31 mouse cellular contexts compared by ENCODE assay signal in the genomic region with DNA sequence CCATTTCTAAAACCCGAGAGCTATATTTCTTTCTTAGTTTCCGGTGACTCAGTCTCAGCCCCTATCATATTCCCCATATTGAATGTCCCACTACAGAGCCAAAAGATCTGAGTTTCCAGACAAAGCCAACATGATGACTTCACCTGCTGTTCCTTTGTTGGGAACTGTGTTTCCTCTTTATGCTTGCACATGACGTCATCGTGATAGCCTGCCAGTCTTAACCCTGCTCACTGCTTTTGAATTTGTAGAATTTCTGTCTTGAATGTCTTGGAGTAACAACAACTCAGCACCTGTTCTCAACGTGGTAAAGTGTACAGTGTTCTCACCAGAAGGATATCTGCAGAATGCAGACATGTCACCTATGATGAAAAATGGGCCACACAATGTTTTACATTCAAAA. TPM values are rescaled to one million over a fixed set of nuclear protein-coding genes. Genes with fewer than 3 reads are reported as not detected.
DNase-seq lines count a peak whose midpoint lies in the region; ATAC-seq lines count a peak whose summit lies in the region.
"Had no signal": no experiment of that assay in that cellular context is flagged by ENCODE, and none has a peak within 500 bp of the region (broad histone marks: within the 10 kb centered on the region; RNA-seq: fewer than 3 reads in every experiment).

No protein-coding gene starts in this region.

- no peak overlapping the region for H3K4me2 ChIP-seq in forebrain, embryonic 14.5 days (ENCODE audit: low read length)
- H3K4me2 ChIP-seq in forebrain, embryonic 16.5 days (ENCODE audit: low read length) = no peak overlapping the region
- H3K4me2 ChIP-seq in intestine, embryonic 15.5 days (replicated peaks) = no peak overlapping the region
- H3K4me2 ChIP-seq: embryonic facial prominence, embryonic 12.5 days; liver, embryonic 15.5 days; lung, embryonic 14.5 days; midbrain, embryonic 15.5 days; neural tube, embryonic 12.5 days had no signal

- H3K4me1 ChIP-seq in forebrain, embryonic 14.5 days (ENCODE audit: control insufficient read depth, insufficient read depth, low read length) = no peaks in the 10 kb centered on the region
- no peaks in the 10 kb centered on the region for H3K4me1 ChIP-seq in forebrain, embryonic 16.5 days (replicated peaks; ENCODE audit: control insufficient read depth, insufficient read depth, low read length)
- H3K4me1 ChIP-seq in heart, embryonic 10.5 days = no peaks in the 10 kb centered on the region
- no peaks in the 10 kb centered on the region for H3K4me1 ChIP-seq in intestine, embryonic 15.5 days (replicated peaks)
- H3K4me1 ChIP-seq: embryonic facial prominence, embryonic 12.5 days; liver, embryonic 15.5 days; midbrain, embryonic 10.5 days; midbrain, embryonic 15.5 days; neural tube, embryonic 12.5 days had no signal

- no peaks in the 10 kb centered on the region for H3K9me3 ChIP-seq in forebrain, embryonic 14.5 days (replicated peaks; ENCODE audit: control insufficient read depth, low read length)
- no peaks in the 10 kb centered on the region for H3K9me3 ChIP-seq in forebrain, embryonic 16.5 days (ENCODE audit: control insufficient read depth, low read length)
- H3K9me3 ChIP-seq in heart, embryonic 10.5 days = no peaks in the 10 kb centered on the region
- no peaks in the 10 kb centered on the region for H3K9me3 ChIP-seq in intestine, embryonic 15.5 days
- H3K9me3 ChIP-seq: embryonic facial prominence, embryonic 12.5 days; liver, embryonic 15.5 days; midbrain, embryonic 10.5 days; midbrain, embryonic 15.5 days; neural tube, embryonic 12.5 days had no signal

- ATAC-seq in forebrain, embryonic 14.5 days = peak; percentile 15; the same call in 1 of the 2 replicates
- ATAC-seq in forebrain, embryonic 16.5 days = no peak
- no peak for ATAC-seq in intestine, embryonic 15.5 days
- ATAC-seq: activated CD4-positive, CD25-positive, alpha-beta regulatory T cell, adult 4 months; CD4-positive, CD25-positive, alpha-beta regulatory T cell, adult 4 months; hindbrain, postnatal 0 days; intestine, embryonic 16.5 days; midbrain, embryonic 15.5 days had no signal

- no peaks in the 10 kb centered on the region for H3K27me3 ChIP-seq in forebrain, embryonic 14.5 days (replicated peaks; ENCODE audit: control insufficient read depth, insufficient read depth, low read length)
- no peaks in the 10 kb centered on the region for H3K27me3 ChIP-seq in forebrain, embryonic 16.5 days (replicated peaks; ENCODE audit: control insufficient read depth, insufficient read depth, low read length)
- no peaks in the 10 kb centered on the region for H3K27me3 ChIP-seq in heart, embryonic 10.5 days (ENCODE audit: insufficient read depth, poor library complexity, severe bottlenecking)
- H3K27me3 ChIP-seq in intestine, embryonic 15.5 days (replicated peaks) = no peaks in the 10 kb centered on the region
- H3K27me3 ChIP-seq: embryonic facial prominence, embryonic 12.5 days; liver, embryonic 15.5 days; midbrain, embryonic 15.5 days; neural tube, embryonic 12.5 days had no signal

- no peaks in the 10 kb centered on the region for H3K36me3 ChIP-seq in forebrain, embryonic 14.5 days (ENCODE audit: control insufficient read depth, insufficient read depth, low read length)
- no peaks in the 10 kb centered on the region for H3K36me3 ChIP-seq in forebrain, embryonic 16.5 days (ENCODE audit: control insufficient read depth, insufficient read depth)
- H3K36me3 ChIP-seq in heart, embryonic 10.5 days = no peaks in the 10 kb centered on the region
- H3K36me3 ChIP-seq in intestine, embryonic 15.5 days = no peaks in the 10 kb centered on the region
- H3K36me3 ChIP-seq: embryonic facial prominence, embryonic 12.5 days; liver, embryonic 15.5 days; midbrain, embryonic 10.5 days; midbrain, embryonic 15.5 days; neural tube, embryonic 12.5 days had no signal

- H3K9ac ChIP-seq in forebrain, embryonic 14.5 days (ENCODE audit: low read length) = no peak overlapping the region
- no peak overlapping the region for H3K9ac ChIP-seq in forebrain, embryonic 16.5 days (replicated peaks; ENCODE audit: low read depth, low read length)
- no peak overlapping the region for H3K9ac ChIP-seq in intestine, embryonic 15.5 days
- H3K9ac ChIP-seq: embryonic facial prominence, embryonic 12.5 days; liver, embryonic 15.5 days; lung, embryonic 14.5 days; midbrain, embryonic 15.5 days; neural tube, embryonic 12.5 days had no signal

- peak; percentile 49 for DNase-seq in forebrain, embryonic 14.5 days (ENCODE audit: low spot score)
- DNase-seq in heart, postnatal 10 days = peak; percentile 29 to 30
- no peak for DNase-seq in heart, embryonic 10.5 days (ENCODE audit: low spot score)
- DNase-seq in R1 (ENCODE audit: low read depth, low spot score) = peak; percentile 3
- no peak for DNase-seq in gastrocnemius, adult 8-10 months (ENCODE audit: low spot score in 2 of 2)
- DNase-seq: adrenal gland, adult 2 months; cerebellum, adult 11 months; cerebellum, adult 9-10 months; cerebellum, postnatal 36 days; gastrocnemius, postnatal 25 days; kidney, adult 8-10 months; kidney, postnatal 4 days; left cerebral cortex, postnatal 4 days; lung, embryonic 14.5 days; lung, postnatal 14 days; right cerebral cortex, adult 18-20 months; spleen, adult 18-20 months; thymus, postnatal 14 days had no signal

- intact Hi-C loops in heart, postnatal 10 days (cut with DNase I) = no loop called here

- H3K4me3 ChIP-seq in forebrain, embryonic 14.5 days (ENCODE audit: low read depth, low read length) = no peak overlapping the region
- H3K4me3 ChIP-seq in forebrain, embryonic 16.5 days (replicated peaks; ENCODE audit: low read length) = no peak overlapping the region
- no peak overlapping the region for H3K4me3 ChIP-seq in heart, embryonic 10.5 days
- H3K4me3 ChIP-seq in intestine, embryonic 15.5 days (replicated peaks) = no peak overlapping the region
- H3K4me3 ChIP-seq: embryonic facial prominence, embryonic 12.5 days; liver, embryonic 15.5 days; midbrain, embryonic 10.5 days; midbrain, embryonic 15.5 days; neural tube, embryonic 12.5 days had no signal

- WGBS in forebrain, embryonic 14.5 days = 57% methylated on average over 5 of the region's 5 CpGs
- 42% methylated on average over 5 of the region's 5 CpGs for WGBS in forebrain, embryonic 16.5 days
- 72% methylated on average over 5 of the region's 5 CpGs for WGBS in heart, embryonic 10.5 days
- 79% methylated on average over 5 of the region's 5 CpGs for WGBS in intestine, embryonic 15.5 days

- H3K27ac ChIP-seq in forebrain, embryonic 14.5 days (ENCODE audit: low read depth, low read length) = no peak overlapping the region
- no peak overlapping the region for H3K27ac ChIP-seq in forebrain, embryonic 16.5 days (ENCODE audit: low read length)
- no peak overlapping the region for H3K27ac ChIP-seq in heart, embryonic 10.5 days
- no peak overlapping the region for H3K27ac ChIP-seq in intestine, embryonic 15.5 days
- H3K27ac ChIP-seq: embryonic facial prominence, embryonic 12.5 days; hindbrain, postnatal 0 days; kidney, postnatal 0 days; liver, embryonic 15.5 days; midbrain, embryonic 10.5 days; midbrain, embryonic 15.5 days; neural tube, embryonic 12.5 days had no signal

RNA-seq across cellular contexts. Expression of a gene that starts 39.6 kb away (rescaled TPM):
- polyA plus RNA-seq in forebrain, embryonic 14.5 days (2014; fragmentation: Nextera tagmentation; extraction: Ambion mirVana) = 0.04 and 0.11 TPM in 2 replicates
- 0.10 and 0.15 TPM in 2 replicates for polyA plus RNA-seq in forebrain, embryonic 16.5 days (2015; fragmentation: Nextera tagmentation; extraction: Ambion mirVana)
- total RNA-seq in heart, postnatal 10 days (2021) = 1 to 10 TPM; 1.0 to 1.1 TPM
- polyA plus RNA-seq in heart, embryonic 10.5 days (2016; fragmentation: Nextera tagmentation; extraction: Ambion mirVana) = 1.7 and 5.7 TPM in 2 replicates
- 0.24 and 0.35 TPM in 2 replicates for polyA plus RNA-seq in intestine, embryonic 15.5 days (2015; fragmentation: Nextera tagmentation; extraction: Ambion mirVana)
- 10 to 100 TPM in 3 of 4 experiments, 1 to 10 TPM in 1; 8.6 to 14.6 (median 10.8) TPM for total RNA-seq in gastrocnemius, adult 8-10 months (2022)
- total RNA-seq: liver, adult 2 months had no signal
- polyA plus RNA-seq: activated CD4-positive, CD25-positive, alpha-beta regulatory T cell, adult 4 months; CD4-positive, CD25-positive, alpha-beta regulatory T cell, adult 4 months; liver, adult 2 months had no signal

Comparison
In these comparisons a context has a peak if more than half of its experiments do, and no peak if none do; other contexts are left out.
1. DNase-seq: peak in forebrain, embryonic 14.5 days (single experiment), heart, postnatal 10 days (2 of 2) and R1 (single experiment); none in heart, embryonic 10.5 days (single experiment) and gastrocnemius, adult 8-10 months (0 of 2).